Mouse (Mus musculus): ENCODE results near the gene Coq7. TPM values are rescaled to one million over a fixed set of nuclear protein-coding genes. Genes with fewer than 3 reads are reported as not detected.

The Coq7 gene
- polyA plus RNA-seq, 1 experiment from 2014 or later: 158 TPM

GRCm38 (mm10) chr7:118472886-118473285 is 60.3 kb downstream of the Coq7 start:
- H3K27ac ChIP-seq (ENCODE audit: low read length): no peak overlapping the region
- ATAC-seq (ENCODE audit: low FRiP score, low TSS enrichment): no peak
- H3K4me1 ChIP-seq (ENCODE audit: insufficient read depth, low read length): peaks cover 10% of the 10 kb centered on the region
- no peaks in the 10 kb centered on the region for H3K36me3 ChIP-seq (ENCODE audit: insufficient read depth, low read length)
- no peak overlapping the region for H3K4me3 ChIP-seq (ENCODE audit: low read length)
- peaks cover 10% of the 10 kb centered on the region; the same call in 1 of the 2 replicates for H3K9me3 ChIP-seq (ENCODE audit: low read length)
- H3K27me3 ChIP-seq (ENCODE audit: insufficient read depth, low read length): no peaks in the 10 kb centered on the region
- H3K4me2 ChIP-seq (replicated peaks; ENCODE audit: low read depth, low read length): no peak overlapping the region
- H3K9ac ChIP-seq (replicated peaks; ENCODE audit: low read length): no peak overlapping the region
- WGBS: 90% methylated on average over 1 of the region's 1 CpGs

- no peaks in the 10 kb centered on the region for H3K9me3 ChIP-seq (ENCODE audit: low read length)
- H3K4me3 ChIP-seq (ENCODE audit: low read length): no peak overlapping the region
- no peaks in the 10 kb centered on the region for H3K36me3 ChIP-seq (ENCODE audit: insufficient read depth, low read length)
- 78% methylated on average over 3 of the region's 3 CpGs for WGBS
- H3K4me1 ChIP-seq (ENCODE audit: insufficient read depth, low read length): peaks cover 14% of the 10 kb centered on the region
- no peak overlapping the region for H3K9ac ChIP-seq (replicated peaks; ENCODE audit: low read length)
- no peak for ATAC-seq (ENCODE audit: low FRiP score, low TSS enrichment)
- no peaks in the 10 kb centered on the region for H3K27me3 ChIP-seq (ENCODE audit: insufficient read depth, low read length)
- no peak overlapping the region for H3K4me2 ChIP-seq (replicated peaks; ENCODE audit: low read depth, low read length)
- no peak overlapping the region for H3K27ac ChIP-seq (ENCODE audit: low read length)
Observed at GRCm38 (mm10) chr7:118468060-118468459, 65.1 kb downstream of the Coq7 start.

DNA sequence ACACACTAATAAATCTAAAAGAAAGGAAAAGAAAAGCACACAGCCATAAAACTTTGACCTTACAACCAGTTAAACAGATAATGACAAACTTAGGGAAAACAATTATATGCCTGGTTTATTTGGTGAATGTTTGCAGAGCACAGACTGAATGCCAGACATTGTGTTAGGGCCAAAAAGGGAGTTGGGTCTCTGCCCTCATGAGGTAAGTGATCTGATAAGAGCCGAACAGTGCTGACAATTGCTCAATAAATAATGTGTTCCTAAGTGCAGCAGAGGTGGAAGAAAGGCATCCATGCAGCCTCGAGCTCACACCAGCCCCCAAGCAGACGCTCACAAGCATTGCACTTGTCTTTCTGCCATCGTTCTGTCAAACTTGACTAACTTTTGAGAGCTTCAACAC is 68.7 kb downstream of the Coq7 start:
- Histone ChIP-seq H3K27ac (ENCODE audit: low read length) (no peak overlapping the region), H3K36me3 (ENCODE audit: insufficient read depth, low read length) (no peaks in the 10 kb centered on the region), H3K4me3 (ENCODE audit: low read length) (no peak overlapping the region), H3K4me2 (replicated peaks; ENCODE audit: low read depth, low read length) (no peak overlapping the region), H3K9me3 (ENCODE audit: low read length) (no peaks in the 10 kb centered on the region), H3K9ac (replicated peaks; ENCODE audit: low read length) (no peak overlapping the region), H3K4me1 (ENCODE audit: insufficient read depth, low read length) (peaks cover 19% of the 10 kb centered on the region), H3K27me3 (ENCODE audit: insufficient read depth, low read length) (no peaks in the 10 kb centered on the region)
- 18% methylated on average over 4 of the region's 4 CpGs for WGBS
- no peak for ATAC-seq (ENCODE audit: low FRiP score, low TSS enrichment)

GRCm38 (mm10) chr7:118462818-118463762 is 70.1 kb downstream of the Coq7 start:
- no peak overlapping the region for H3K4me3 ChIP-seq (ENCODE audit: low read length)
- H3K4me1 ChIP-seq (ENCODE audit: insufficient read depth, low read length): peaks cover 19% of the 10 kb centered on the region
- no peaks in the 10 kb centered on the region for H3K27me3 ChIP-seq (ENCODE audit: insufficient read depth, low read length)
- no peak overlapping the region for H3K4me2 ChIP-seq (replicated peaks; ENCODE audit: low read depth, low read length)
- no peak for ATAC-seq (ENCODE audit: low FRiP score, low TSS enrichment)
- no peak overlapping the region for H3K9ac ChIP-seq (replicated peaks; ENCODE audit: low read length)
- no peaks in the 10 kb centered on the region for H3K36me3 ChIP-seq (ENCODE audit: insufficient read depth, low read length)
- 24% methylated on average over 11 of the region's 11 CpGs for WGBS
- no peaks in the 10 kb centered on the region for H3K9me3 ChIP-seq (ENCODE audit: low read length)
- no peak overlapping the region for H3K27ac ChIP-seq (ENCODE audit: low read length)

- no peak overlapping the region for H3K4me3 ChIP-seq (ENCODE audit: low read length)
- no peak overlapping the region for H3K27ac ChIP-seq (ENCODE audit: low read length)
- no peak overlapping the region for H3K9ac ChIP-seq (replicated peaks; ENCODE audit: low read length)
- ATAC-seq (ENCODE audit: low FRiP score, low TSS enrichment): 0 out of 2 replicates have a peak, but pooled peaks have one; percentile 12
- H3K27me3 ChIP-seq (ENCODE audit: insufficient read depth, low read length): no peaks in the 10 kb centered on the region
- no peaks in the 10 kb centered on the region for H3K36me3 ChIP-seq (ENCODE audit: insufficient read depth, low read length)
- no peak overlapping the region for H3K4me2 ChIP-seq (replicated peaks; ENCODE audit: low read depth, low read length)
- 57% methylated on average over 16 of the region's 16 CpGs for WGBS
- peaks cover 19% of the 10 kb centered on the region for H3K4me1 ChIP-seq (ENCODE audit: insufficient read depth, low read length)
- H3K9me3 ChIP-seq (ENCODE audit: low read length): no peaks in the 10 kb centered on the region
Observed at GRCm38 (mm10) chr7:118461400-118462136, 71.6 kb downstream of the Coq7 start.

Other genes with a start within 250 kb of the Coq7 start
- gene Syt17, start 85.1 kb downstream of the Coq7 start, polyA plus RNA-seq (2015; fragmentation: Nextera tagmentation; extraction: Ambion mirVana): 12.6 and 13.3 TPM in 2 replicates
- gene Itpripl2, start 41.4 kb downstream of the Coq7 start, polyA plus RNA-seq (2015; fragmentation: Nextera tagmentation; extraction: Ambion mirVana): 3.8 and 4.7 TPM in 2 replicates
- 2.3 and 2.6 TPM in 2 replicates for gene Tmc7, start 51.4 kb upstream of the Coq7 start, polyA plus RNA-seq (2015; fragmentation: Nextera tagmentation; extraction: Ambion mirVana)
- 0.27 and 0.36 TPM in 2 replicates for gene Tmc5, start 63.9 kb upstream of the Coq7 start, polyA plus RNA-seq (2015; fragmentation: Nextera tagmentation; extraction: Ambion mirVana)
- 106 and 109 TPM in 2 replicates for gene Gde1, start 172.4 kb upstream of the Coq7 start, polyA plus RNA-seq (2015; fragmentation: Nextera tagmentation; extraction: Ambion mirVana)
- gene Ccp110, start 179.2 kb upstream of the Coq7 start, polyA plus RNA-seq (2015; fragmentation: Nextera tagmentation; extraction: Ambion mirVana): 20.0 and 21.1 TPM in 2 replicates
- 72.8 and 81.0 TPM in 2 replicates for gene Vps35l, start 206.9 kb upstream of the Coq7 start, polyA plus RNA-seq (2015; fragmentation: Nextera tagmentation; extraction: Ambion mirVana)